Mouse (Mus musculus) thymus, postnatal 14 days (tissue): ENCODE data around the gene Npb.
"Not testable (repeated sequence)": the region's sequence is repeated elsewhere in the genome, so short reads cannot be mapped to it uniquely, and the experiment has no call there.

ENCODE experiments used
- DNase-seq: peaks from one replicate; pipeline ENCODE4 v3.0.0; 2021

The Npb gene

GRCm38 (mm10) chr11:120608241-120609034, at the start of gene Npb:
TSS of gene Npb (plus strand) at chr11:120608477.
- DNase-seq, result no peak

- DNase-seq, result not testable (repeated sequence)
Observed at GRCm38 (mm10) chr11:120558843-120559242, 49.4 kb upstream of the Npb start.

GRCm38 (mm10) chr11:120560952-120561728, 47.1 kb upstream of the Npb start:
- DNase-seq, result no peak

GRCm38 (mm10) chr11:120562949-120563348, 45.3 kb upstream of the Npb start:
- no peak for DNase-seq

- DNase-seq, result no peak
Observed at GRCm38 (mm10) chr11:120565114-120565513, 43.2 kb upstream of the Npb start.

- no peak for DNase-seq
Observed at GRCm38 (mm10) chr11:120568324-120568723, 40.0 kb upstream of the Npb start.

- DNase-seq, result no peak
Observed at GRCm38 (mm10) chr11:120571122-120571521, 37.2 kb upstream of the Npb start.

GRCm38 (mm10) chr11:120571754-120572416, 36.4 kb upstream of the Npb start:
- DNase-seq, result no peak

- DNase-seq, result no peak
Observed at GRCm38 (mm10) chr11:120572417-120572751, 35.9 kb upstream of the Npb start.

GRCm38 (mm10) chr11:120572752-120573584, 35.3 kb upstream of the Npb start, which contains the start of gene P4hb:
TSS of gene P4hb (minus strand) at chr11:120573253.
- DNase-seq, result peak; percentile 99

- no peak for DNase-seq
Observed at GRCm38 (mm10) chr11:120573585-120574277, 34.5 kb upstream of the Npb start.

GRCm38 (mm10) chr11:120574278-120574600, 34.0 kb upstream of the Npb start:
- no peak for DNase-seq

- no peak for DNase-seq
Observed at GRCm38 (mm10) chr11:120575046-120575445, 33.2 kb upstream of the Npb start.

- no peak for DNase-seq
Observed at GRCm38 (mm10) chr11:120575940-120576339, 32.3 kb upstream of the Npb start.

GRCm38 (mm10) chr11:120576365-120576981, 31.8 kb upstream of the Npb start:
- DNase-seq, result no peak

- DNase-seq, result peak; percentile 30
Observed at GRCm38 (mm10) chr11:120577211-120578023, 30.9 kb upstream of the Npb start.

- peak; percentile 18 for DNase-seq
Observed at GRCm38 (mm10) chr11:120578024-120578693, 30.1 kb upstream of the Npb start.

GRCm38 (mm10) chr11:120578694-120579243, 29.5 kb upstream of the Npb start:
- DNase-seq, result peak; percentile 23

- peak; percentile 88 for DNase-seq
Observed at GRCm38 (mm10) chr11:120579316-120580107, 28.8 kb upstream of the Npb start.
